Mouse (Mus musculus) liver, embryonic 14.5 days (tissue): ENCODE data around the gene St8sia6. TPM values are rescaled to one million over a fixed set of nuclear protein-coding genes. Genes with fewer than 3 reads are reported as not detected.
"Not testable (repeated sequence)": the region's sequence is repeated elsewhere in the genome, so short reads cannot be mapped to it uniquely, and the experiment has no call there.

ENCODE experiments used
- ATAC-seq: fragments of 200-750 bp; cut with Nextera tagmentation; 2 replicates; pipeline ENCODE4 v1.8.0; 2017; ENCODE audit warnings: moderate number of reproducible peaks, mild to moderate bottlenecking, moderate library complexity; ENCODE audit not compliant: insufficient read depth
- DNase-seq, 3 experiments: peaks; one replicate each; pipeline ENCODE4 v3.0.0-alpha.2; 2012 to 2013; ENCODE audit warnings: low read depth in 3 of 3, low spot score in 3 of 3
- H3K27ac ChIP-seq: fragments of 300-500 bp; sonication (generic); 2 replicates; pipeline ENCODE4 v1.5.1; 2014; ENCODE audit warnings: moderate library complexity, mild to moderate bottlenecking, control low read depth, inconsistent platforms
- H3K27me3 ChIP-seq: fragments of 300-500 bp; sonication (generic); 2 replicates; pipeline ENCODE4 v1.6.1; 2014; ENCODE audit warnings: mild to moderate bottlenecking, low read length, moderate library complexity; ENCODE audit not compliant: control insufficient read depth, insufficient read depth
- H3K36me3 ChIP-seq: fragments of 300-500 bp; sonication (generic); replicated peaks from 2 replicates; pipeline ENCODE4 v1.6.1; 2014; ENCODE audit warnings: low read depth; ENCODE audit not compliant: control insufficient read depth, insufficient read depth
- H3K4me1 ChIP-seq, 2 experiments: fragments of 200-500 bp in 1 of 2; fragments of 300-500 bp in 1 of 2; sonication (generic) in 1 of 2; replicated peaks; 2 replicates each; pipeline ENCODE4 v1.6.1; 2012 to 2014; ENCODE audit warnings: antibody characterized with exemption in 1 of 2, inconsistent platforms in 1 of 2, low read length in 1 of 2; ENCODE audit not compliant: control insufficient read depth in 2 of 2, insufficient read depth in 2 of 2
- H3K4me2 ChIP-seq: fragments of 300-500 bp; sonication (generic); 2 replicates; pipeline ENCODE4 v1.6.1; 2014; ENCODE audit warnings: low read depth, mild to moderate bottlenecking, control low read depth, moderate library complexity
- H3K4me3 ChIP-seq, 2 experiments: fragments of 200-500 bp in 1 of 2; fragments of 300-500 bp in 1 of 2; sonication (generic) in 1 of 2; 2 replicates each; pipeline ENCODE4 v1.5.1; 2012 to 2014; ENCODE audit warnings: low read depth in 2 of 2, low read length in 2 of 2, mild to moderate bottlenecking in 2 of 2, control low read depth in 1 of 2, inconsistent platforms in 1 of 2, moderate library complexity in 1 of 2; ENCODE audit not compliant: insufficient read depth in 1 of 2
- H3K9ac ChIP-seq: fragments of 300-500 bp; sonication (generic); replicated peaks from 2 replicates; pipeline ENCODE4 v1.6.1; 2014; ENCODE audit warnings: mild to moderate bottlenecking, control low read depth, moderate library complexity
- H3K9me3 ChIP-seq: fragments of 300-500 bp; sonication (generic); 2 replicates; pipeline ENCODE4 v1.6.1; 2016; ENCODE audit warnings: low read length, mixed read lengths; ENCODE audit not compliant: control insufficient read depth
- CTCF ChIP-seq: IDR thresholded peaks from 2 replicates; pipeline ENCODE4 v1.5.1; 2016; ENCODE audit warnings: antibody characterized with exemption, low read depth, control low read depth
- EP300 ChIP-seq: IDR thresholded peaks from 2 replicates; pipeline ENCODE4 v1.6.1; 2016; ENCODE audit warnings: antibody characterized with exemption, low read depth
- WGBS: fragments of 180-500 bp; shearing (Covaris S2); extraction: QIAGEN DNeasy Blood & Tissue Kit; methylation state at CpG from one replicate; pipeline ENCODE4 v1.1.7; 2014; ENCODE audit not compliant: insufficient replicate concordance; 5-methylcytosine and 5-hydroxymethylcytosine counted together
- polyA plus RNA-seq, 2 experiments: library from polyadenylated mRNA; depleted of rRNA in 1 of 2; stranded (reverse) in 1 of 2; unstranded in 1 of 2; fragments of >200 nt; fragmentation: Nextera tagmentation in 1 of 2; extraction: Ambion mirVana in 1 of 2; gene quantifications; 2 replicates each; pipeline versions ENCODE4 v1.2.1 to v1.2.3; 2012 to 2014

Gene St8sia6
- polyA plus RNA-seq, 2 experiments: 0.01 TPM; not detected in 1

DNA sequence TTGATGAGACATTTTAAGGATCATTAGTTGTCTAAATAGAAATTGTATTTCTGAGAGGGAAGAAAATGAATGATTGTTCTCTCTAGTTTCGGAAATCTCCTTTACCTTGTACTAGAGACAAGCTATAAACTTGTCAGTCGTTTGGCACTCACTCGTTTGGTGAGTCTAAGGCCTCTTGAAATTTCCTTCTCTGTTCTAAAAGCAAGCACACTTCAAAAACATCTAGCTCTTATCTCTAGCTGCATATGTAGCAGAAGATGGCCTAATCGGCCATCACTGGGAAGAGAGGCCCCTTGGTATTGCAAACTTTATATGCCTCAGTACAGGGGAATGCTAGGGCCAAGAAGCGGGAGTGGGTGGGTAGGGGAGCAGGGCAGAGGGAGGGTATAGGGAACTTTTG is 190.2 kb downstream of the St8sia6 start:
- peak; percentile 64 for TF ChIP-seq EP300
- not testable (repeated sequence) for H3K36me3 ChIP-seq, H3K4me3 ChIP-seq, H3K27me3 ChIP-seq, H3K9me3 ChIP-seq, H3K9ac ChIP-seq
- WGBS: 14% methylated on average over 5 of the region's 5 CpGs
- ATAC-seq: peak; percentile 93
- H3K4me1 ChIP-seq: peaks cover 12 to 13% of the 10 kb centered on the region in 2 experiments
- peak overlapping the region; percentile 49 for H3K4me2 ChIP-seq
- DNase-seq: peak; percentile 19 to 38 (median 33)
- H3K27ac ChIP-seq: peak overlapping the region; percentile 70

DNA sequence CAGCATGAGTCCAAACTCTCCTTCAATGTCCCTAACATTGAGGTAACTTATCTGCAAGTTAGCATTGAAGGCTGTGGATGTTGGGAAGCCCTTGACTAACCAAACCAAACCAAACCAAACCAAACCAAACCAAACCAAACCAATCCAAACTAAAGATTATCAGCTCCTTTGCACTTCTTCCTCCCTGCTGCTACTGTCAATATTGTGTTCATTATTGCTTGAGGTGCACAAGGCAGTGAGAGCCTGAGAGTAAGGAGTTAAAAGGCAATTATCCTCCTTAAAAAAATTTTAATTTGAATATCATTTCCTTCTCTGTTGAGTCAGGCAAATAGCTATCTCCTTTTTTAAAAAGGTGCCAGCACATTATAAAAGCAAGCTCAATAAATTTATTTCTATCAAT is 190.8 kb downstream of the St8sia6 start:
- H3K9ac ChIP-seq: no peak overlapping the region
- no peaks in the 10 kb centered on the region for H3K36me3 ChIP-seq
- peak overlapping the region; percentile 71 for H3K27ac ChIP-seq
- H3K27me3 ChIP-seq: no peaks in the 10 kb centered on the region
- no peak overlapping the region for H3K4me3 ChIP-seq
- H3K4me2 ChIP-seq: peak overlapping the region; percentile 28
- ATAC-seq (peak; percentile 56; the same call in 1 of the 2 replicates), DNase-seq (no peak)
- TF ChIP-seq EP300: no peak
- no peak for TF ChIP-seq CTCF
- peaks cover 12 to 13% of the 10 kb centered on the region in 2 experiments for H3K4me1 ChIP-seq
- H3K9me3 ChIP-seq: no peaks in the 10 kb centered on the region

Other genes with a start within 250 kb of the St8sia6 start
- 1.9 and 2.8 TPM in 2 replicates for gene Trdmt1, start 249.4 kb downstream of the St8sia6 start, polyA plus RNA-seq (2012; rRNA removed)
- 5.4 and 5.5 TPM in 2 replicates for gene Trdmt1, start 249.4 kb downstream of the St8sia6 start, polyA plus RNA-seq (2014; fragmentation: Nextera tagmentation; extraction: Ambion mirVana)
- gene Vim, start 220.1 kb downstream of the St8sia6 start, polyA plus RNA-seq (2012; rRNA removed): 59.5 and 98.0 TPM in 2 replicates
- gene Vim, start 220.1 kb downstream of the St8sia6 start, polyA plus RNA-seq (2014; fragmentation: Nextera tagmentation; extraction: Ambion mirVana): 65.0 and 70.8 TPM in 2 replicates